11 mouse cellular contexts compared by ENCODE assay signal in the genomic region with DNA sequence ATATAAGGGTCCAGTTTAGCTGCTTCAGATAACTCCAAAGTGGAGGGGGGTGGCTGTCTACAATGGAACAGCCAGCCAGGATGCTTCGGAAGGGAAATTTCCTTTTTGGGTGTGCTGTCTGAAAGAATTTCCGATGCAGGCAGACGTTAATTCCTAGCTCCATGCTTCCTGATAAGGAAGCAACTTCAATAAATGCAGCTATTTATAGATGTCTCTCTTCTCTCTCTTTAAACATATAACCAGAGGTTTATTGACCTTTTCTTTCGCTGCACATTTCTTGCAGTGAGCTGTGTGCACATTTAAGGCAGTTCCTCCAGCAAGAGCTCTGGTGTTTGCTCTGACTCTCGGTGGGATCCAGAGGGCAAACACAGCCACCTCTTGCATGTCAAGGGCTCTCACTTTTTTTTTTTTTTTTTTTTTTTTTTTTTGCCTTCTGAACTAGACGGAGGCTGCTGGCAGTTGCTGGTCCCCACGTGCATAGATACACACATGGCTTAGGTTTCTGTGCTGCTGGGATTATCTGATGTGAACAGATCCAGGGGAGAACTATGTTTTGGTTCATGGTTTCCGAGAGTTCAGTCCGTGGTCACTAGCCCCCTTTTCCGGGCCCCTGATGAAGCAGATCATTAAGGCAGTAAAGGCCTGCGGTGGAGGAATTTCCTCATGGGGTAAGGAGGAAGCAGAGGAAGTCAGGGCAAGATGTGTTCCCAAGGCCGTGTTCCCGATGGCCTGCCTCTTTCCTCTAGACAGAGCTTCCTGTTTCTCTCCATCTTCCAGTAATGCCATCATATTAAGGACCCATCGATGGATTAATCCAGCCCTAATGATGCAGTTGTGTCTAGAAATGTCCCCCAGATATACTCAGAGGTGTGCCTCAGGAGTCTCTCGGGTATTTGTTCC.
DNase-seq lines count a peak whose midpoint lies in the region; ATAC-seq and TF ChIP-seq lines count a peak whose summit lies in the region.
"Had no signal": no experiment of that assay in that cellular context is flagged by ENCODE, and none has a peak within 500 bp of the region (broad histone marks: within the 10 kb centered on the region; RNA-seq: fewer than 3 reads in every experiment).

No protein-coding gene starts in this region.

- peaks cover 15% of the 10 kb centered on the region for H3K4me1 ChIP-seq in forebrain, embryonic 16.5 days (replicated peaks; ENCODE audit: control insufficient read depth, insufficient read depth, low read length)
- peaks cover 24% of the 10 kb centered on the region for H3K4me1 ChIP-seq in forebrain, embryonic 14.5 days (ENCODE audit: control insufficient read depth, insufficient read depth, low read length)
- H3K4me1 ChIP-seq in neural tube, embryonic 15.5 days, result peaks cover 51% of the 10 kb centered on the region
- H3K4me1 ChIP-seq in liver, embryonic 14.5 days (replicated peaks; ENCODE audit: control insufficient read depth in 2 of 2, insufficient read depth in 2 of 2, low read length in 1 of 2), result peaks cover 6 to 19% of the 10 kb centered on the region in 2 experiments; a peak in 3 of 4 replicates
- peaks cover 3% of the 10 kb centered on the region; the same call in 1 of the 2 replicates for H3K4me1 ChIP-seq in cerebellum, adult 2 months (ENCODE audit: control insufficient read depth, insufficient read depth, low read length)

- TF ChIP-seq EP300 in liver, embryonic 14.5 days (IDR thresholded peaks at IDR 0.05; ENCODE audit: low read depth), result peak; percentile 41; the same call in 1 of the 2 replicates

- H3K9me3 ChIP-seq in forebrain, embryonic 16.5 days (ENCODE audit: control insufficient read depth, low read length), result no peaks in the 10 kb centered on the region
- no peaks in the 10 kb centered on the region for H3K9me3 ChIP-seq in forebrain, embryonic 14.5 days (replicated peaks; ENCODE audit: control insufficient read depth, low read length)
- H3K9me3 ChIP-seq in neural tube, embryonic 15.5 days (replicated peaks), result no peaks in the 10 kb centered on the region
- H3K9me3 ChIP-seq in liver, embryonic 14.5 days (ENCODE audit: control insufficient read depth, low read length), result no peaks in the 10 kb centered on the region
- H3K9me3 ChIP-seq: hindbrain, embryonic 12.5 days; midbrain, embryonic 13.5 days had no signal

- H3K4me2 ChIP-seq in forebrain, embryonic 16.5 days (ENCODE audit: low read length), result no peak overlapping the region
- H3K4me2 ChIP-seq in forebrain, embryonic 14.5 days (ENCODE audit: low read length), result no peak overlapping the region
- no peak overlapping the region for H3K4me2 ChIP-seq in neural tube, embryonic 15.5 days
- no peak overlapping the region for H3K4me2 ChIP-seq in liver, embryonic 14.5 days (ENCODE audit: low read depth)
- H3K4me2 ChIP-seq: hindbrain, embryonic 12.5 days; midbrain, embryonic 13.5 days had no signal

- no peak for DNase-seq in forebrain, embryonic 14.5 days (ENCODE audit: low spot score)
- DNase-seq in neural tube, embryonic 10.5 days (ENCODE audit: extremely low spot score, low spot score), result no peak
- DNase-seq in liver, embryonic 14.5 days (ENCODE audit: low read depth in 3 of 3, low spot score in 3 of 3), result no peak
- DNase-seq in yolk sac, embryonic 10.5 days (ENCODE audit: low spot score), result peak; percentile 62
- DNase-seq in cerebellum, adult 2 months, result no peak
- no peak for DNase-seq in adrenal gland, adult 8-10 months
- DNase-seq: layer of hippocampus, postnatal 36 days had no signal

- ATAC-seq in forebrain, embryonic 16.5 days, result no peak
- ATAC-seq in forebrain, embryonic 14.5 days, result no peak
- ATAC-seq in neural tube, embryonic 15.5 days (ENCODE audit: low FRiP score), result no peak
- peak; percentile 17; the same call in 1 of the 2 replicates for ATAC-seq in liver, embryonic 14.5 days (ENCODE audit: insufficient read depth)
- ATAC-seq: midbrain, embryonic 13.5 days had no signal

- no peaks in the 10 kb centered on the region for H3K27me3 ChIP-seq in forebrain, embryonic 16.5 days (replicated peaks; ENCODE audit: control insufficient read depth, insufficient read depth, low read length)
- no peaks in the 10 kb centered on the region for H3K27me3 ChIP-seq in forebrain, embryonic 14.5 days (replicated peaks; ENCODE audit: control insufficient read depth, insufficient read depth, low read length)
- no peaks in the 10 kb centered on the region for H3K27me3 ChIP-seq in neural tube, embryonic 15.5 days (replicated peaks)
- H3K27me3 ChIP-seq in liver, embryonic 14.5 days (ENCODE audit: control insufficient read depth, insufficient read depth, low read length), result no peaks in the 10 kb centered on the region
- H3K27me3 ChIP-seq in cerebellum, adult 2 months (ENCODE audit: control insufficient read depth, insufficient read depth, low read length), result no peaks in the 10 kb centered on the region
- H3K27me3 ChIP-seq: hindbrain, embryonic 12.5 days; midbrain, embryonic 13.5 days had no signal

- no peak overlapping the region for H3K4me3 ChIP-seq in forebrain, embryonic 16.5 days (replicated peaks; ENCODE audit: low read length)
- H3K4me3 ChIP-seq in forebrain, embryonic 14.5 days (ENCODE audit: low read depth, low read length), result no peak overlapping the region
- no peak overlapping the region for H3K4me3 ChIP-seq in neural tube, embryonic 15.5 days (replicated peaks)
- no peak overlapping the region for H3K4me3 ChIP-seq in liver, embryonic 14.5 days (ENCODE audit: insufficient read depth in 1 of 2, low read depth in 2 of 2, low read length in 2 of 2)
- H3K4me3 ChIP-seq in cerebellum, adult 2 months (replicated peaks; ENCODE audit: insufficient read depth, low read depth, low read length), result no peak overlapping the region
- H3K4me3 ChIP-seq: hindbrain, embryonic 12.5 days; midbrain, embryonic 13.5 days had no signal

- 0 out of 2 replicates have a peak overlapping the region, but pooled peaks have one; percentile 6 for H3K27ac ChIP-seq in forebrain, embryonic 16.5 days (ENCODE audit: low read length)
- H3K27ac ChIP-seq in forebrain, embryonic 14.5 days (ENCODE audit: low read depth, low read length), result no peak overlapping the region
- H3K27ac ChIP-seq in neural tube, embryonic 15.5 days (replicated peaks), result 0 out of 2 replicates have a peak overlapping the region, but pooled peaks have one; percentile 19
- no peak overlapping the region for H3K27ac ChIP-seq in liver, embryonic 14.5 days
- H3K27ac ChIP-seq in cerebellum, adult 2 months (ENCODE audit: insufficient read depth, low read length), result no peak overlapping the region
- H3K27ac ChIP-seq: hindbrain, embryonic 12.5 days; midbrain, embryonic 13.5 days had no signal

- no peaks in the 10 kb centered on the region for H3K36me3 ChIP-seq in forebrain, embryonic 16.5 days (ENCODE audit: control insufficient read depth, insufficient read depth)
- no peaks in the 10 kb centered on the region for H3K36me3 ChIP-seq in forebrain, embryonic 14.5 days (ENCODE audit: control insufficient read depth, insufficient read depth, low read length)
- H3K36me3 ChIP-seq in neural tube, embryonic 15.5 days, result no peaks in the 10 kb centered on the region
- no peaks in the 10 kb centered on the region for H3K36me3 ChIP-seq in liver, embryonic 14.5 days (replicated peaks; ENCODE audit: control insufficient read depth, insufficient read depth, low read depth)
- H3K36me3 ChIP-seq: hindbrain, embryonic 12.5 days; midbrain, embryonic 13.5 days had no signal

- H3K9ac ChIP-seq in forebrain, embryonic 16.5 days (replicated peaks; ENCODE audit: low read depth, low read length), result no peak overlapping the region
- H3K9ac ChIP-seq in forebrain, embryonic 14.5 days (ENCODE audit: low read length), result no peak overlapping the region
- no peak overlapping the region for H3K9ac ChIP-seq in neural tube, embryonic 15.5 days (replicated peaks)
- no peak overlapping the region for H3K9ac ChIP-seq in liver, embryonic 14.5 days (replicated peaks)
- H3K9ac ChIP-seq: hindbrain, embryonic 12.5 days; midbrain, embryonic 13.5 days had no signal

- no peak for TF ChIP-seq POLR2A in cerebellum, adult 2 months (IDR thresholded peaks at IDR 0.05; ENCODE audit: borderline replicate concordance, insufficient read depth, low read length)

- TF ChIP-seq CTCF in liver, embryonic 14.5 days (IDR thresholded peaks at IDR 0.05; ENCODE audit: low read depth), result no peak
- TF ChIP-seq CTCF in cerebellum, adult 2 months (IDR thresholded peaks at IDR 0.05; ENCODE audit: borderline replicate concordance, insufficient read depth, low read depth, low read length), result no peak

- WGBS in forebrain, embryonic 16.5 days, result 86% methylated on average over 15 of the region's 15 CpGs
- 83% methylated on average over 15 of the region's 15 CpGs for WGBS in forebrain, embryonic 14.5 days
- WGBS in neural tube, embryonic 15.5 days, result 72% methylated on average over 15 of the region's 15 CpGs
- WGBS in liver, embryonic 14.5 days (ENCODE audit: insufficient replicate concordance), result 31% methylated on average over 15 of the region's 15 CpGs
- 85% methylated on average over 15 of the region's 15 CpGs for WGBS in cerebellum, adult 2 months

Comparison
In these comparisons a context has a peak if more than half of its experiments do, and no peak if none do; other contexts are left out.
1. H3K27ac ChIP-seq: peak in forebrain, embryonic 16.5 days (single experiment) and neural tube, embryonic 15.5 days (single experiment); none in forebrain, embryonic 14.5 days (single experiment), liver, embryonic 14.5 days (single experiment) and cerebellum, adult 2 months (single experiment).